Comparison of ENCODE assay signal across 9 mouse cellular contexts in genomic region chr5:151166266-151166665, GRCm38 (mm10).
DNase-seq lines count a peak whose midpoint lies in the region; ATAC-seq and TF ChIP-seq lines count a peak whose summit lies in the region.
"Had no signal": no experiment of that assay in that cellular context is flagged by ENCODE, and none has a peak within 500 bp of the region (broad histone marks: within the 10 kb centered on the region; RNA-seq: fewer than 3 reads in every experiment).

No protein-coding gene starts in this region.

- ATAC-seq in intestine, embryonic 16.5 days: peak; percentile 25
- ATAC-seq in cerebellum, adult (ENCODE audit: insufficient number of reproducible peaks, low FRiP score, low TSS enrichment): no peak

- peak; percentile 14 to 25 for DNase-seq in left cerebral cortex, postnatal 25 days (ENCODE audit: low spot score in 2 of 2)
- no peak for DNase-seq in left cerebral cortex, postnatal 36 days (ENCODE audit: low spot score in 2 of 2)
- peak; percentile 69 to 84 for DNase-seq in heart, adult 2 months
- DNase-seq in lung, postnatal 14 days: peak; percentile 88
- DNase-seq in spleen, adult 18-20 months: no peak
- no peak for DNase-seq in embryo, embryonic 11 days

- H3K4me2 ChIP-seq in intestine, embryonic 16.5 days (ENCODE audit: low read depth, low read length): 0 out of 2 replicates have a peak overlapping the region, but pooled peaks have one; percentile 7
- H3K4me2 ChIP-seq: hindbrain, embryonic 12.5 days had no signal

- 0 out of 2 replicates have a peak, but pooled peaks have one; percentile 39 for TF ChIP-seq POLR2A in heart, adult 2 months (IDR thresholded peaks at IDR 0.05; ENCODE audit: insufficient read depth, low read depth, low read length)

- peaks cover 18% of the 10 kb centered on the region for H3K4me1 ChIP-seq in heart, adult 2 months (ENCODE audit: control insufficient read depth, insufficient read depth, low read length)
- peaks cover 18% of the 10 kb centered on the region for H3K4me1 ChIP-seq in intestine, embryonic 16.5 days (ENCODE audit: control insufficient read depth, insufficient read depth, low read length)

- intact Hi-C loops in left cerebral cortex, postnatal 25 days (cut with DNase I): no loop called here
- intact Hi-C loops in left cerebral cortex, postnatal 36 days (cut with DNase I): no loop called here
- intact Hi-C loops in heart, adult 2 months (cut with DNase I): no loop called here

- H3K9ac ChIP-seq in heart, adult 2 months (ENCODE audit: low read depth, low read length): peak overlapping the region; percentile 24; the same call in 1 of the 2 replicates
- no peak overlapping the region for H3K9ac ChIP-seq in intestine, embryonic 16.5 days (ENCODE audit: low read depth, low read length)
- H3K9ac ChIP-seq: hindbrain, embryonic 12.5 days had no signal

- peak overlapping the region; percentile 74 for H3K27ac ChIP-seq in heart, adult 2 months
- peak overlapping the region; percentile 84 for H3K27ac ChIP-seq in intestine, embryonic 16.5 days (ENCODE audit: low read length)
- H3K27ac ChIP-seq: hindbrain, embryonic 12.5 days had no signal

- TF ChIP-seq EP300 in heart, adult 2 months (IDR thresholded peaks at IDR 0.05; ENCODE audit: insufficient read depth, low read depth, low read length): peak; percentile 98

- H3K4me3 ChIP-seq in heart, adult 2 months: no peak overlapping the region
- no peak overlapping the region for H3K4me3 ChIP-seq in intestine, embryonic 16.5 days (ENCODE audit: low read length)
- H3K4me3 ChIP-seq: hindbrain, embryonic 12.5 days had no signal

- no peaks in the 10 kb centered on the region for H3K9me3 ChIP-seq in intestine, embryonic 16.5 days (ENCODE audit: control insufficient read depth, low read length)
- H3K9me3 ChIP-seq: hindbrain, embryonic 12.5 days had no signal

- peaks cover 9% of the 10 kb centered on the region for H3K36me3 ChIP-seq in heart, adult 2 months (ENCODE audit: control insufficient read depth, insufficient read depth, low read length)
- no peaks in the 10 kb centered on the region for H3K36me3 ChIP-seq in intestine, embryonic 16.5 days (ENCODE audit: control insufficient read depth, insufficient read depth, low read length)
- H3K36me3 ChIP-seq: hindbrain, embryonic 12.5 days had no signal

- H3K79me2 ChIP-seq in heart, adult 2 months (replicated peaks; ENCODE audit: control insufficient read depth, insufficient read depth, low read length): peaks cover 8% of the 10 kb centered on the region

- 32% methylated on average over 5 of the region's 5 CpGs for WGBS in heart, adult 2 months
- 64% methylated on average over 5 of the region's 5 CpGs for WGBS in intestine, embryonic 16.5 days

- no peaks in the 10 kb centered on the region for H3K27me3 ChIP-seq in heart, adult 2 months (ENCODE audit: control insufficient read depth, insufficient read depth, low read length)
- H3K27me3 ChIP-seq in intestine, embryonic 16.5 days (replicated peaks; ENCODE audit: control insufficient read depth, insufficient read depth, low read length): no peaks in the 10 kb centered on the region
- H3K27me3 ChIP-seq: hindbrain, embryonic 12.5 days had no signal

- TF ChIP-seq CTCF in heart, adult 2 months (IDR thresholded peaks at IDR 0.05): no peak

Comparison
In these comparisons a context has a peak if more than half of its experiments do, and no peak if none do; other contexts are left out.
1. DNase-seq: peak in left cerebral cortex, postnatal 25 days (2 of 2), heart, adult 2 months (2 of 2) and lung, postnatal 14 days (single experiment); none in left cerebral cortex, postnatal 36 days (0 of 2), spleen, adult 18-20 months (0 of 2) and embryo, embryonic 11 days (single experiment).